Mouse (Mus musculus) heart, postnatal 10 days (tissue): ENCODE data around the gene Hexb. TPM values are rescaled to one million over a fixed set of nuclear protein-coding genes. Genes with fewer than 3 reads are reported as not detected.

Source experiments
- DNase-seq, 2 experiments: peaks; one replicate each; pipeline ENCODE4 v3.0.0; 2021
- intact Hi-C: fragments of 180-260 bp; cut with DNase I; formaldehyde crosslinking; loops from one replicate; pipeline ENCODE4 v1.15.1; 2025
- total RNA-seq, 2 experiments: library from RNA; stranded (reverse); gene quantifications; 2 replicates each; pipeline ENCODE4 v1.2.3; 2021

Gene Hexb
- 10 to 100 TPM; 24.3 to 29.8 TPM for total RNA-seq

DNA sequence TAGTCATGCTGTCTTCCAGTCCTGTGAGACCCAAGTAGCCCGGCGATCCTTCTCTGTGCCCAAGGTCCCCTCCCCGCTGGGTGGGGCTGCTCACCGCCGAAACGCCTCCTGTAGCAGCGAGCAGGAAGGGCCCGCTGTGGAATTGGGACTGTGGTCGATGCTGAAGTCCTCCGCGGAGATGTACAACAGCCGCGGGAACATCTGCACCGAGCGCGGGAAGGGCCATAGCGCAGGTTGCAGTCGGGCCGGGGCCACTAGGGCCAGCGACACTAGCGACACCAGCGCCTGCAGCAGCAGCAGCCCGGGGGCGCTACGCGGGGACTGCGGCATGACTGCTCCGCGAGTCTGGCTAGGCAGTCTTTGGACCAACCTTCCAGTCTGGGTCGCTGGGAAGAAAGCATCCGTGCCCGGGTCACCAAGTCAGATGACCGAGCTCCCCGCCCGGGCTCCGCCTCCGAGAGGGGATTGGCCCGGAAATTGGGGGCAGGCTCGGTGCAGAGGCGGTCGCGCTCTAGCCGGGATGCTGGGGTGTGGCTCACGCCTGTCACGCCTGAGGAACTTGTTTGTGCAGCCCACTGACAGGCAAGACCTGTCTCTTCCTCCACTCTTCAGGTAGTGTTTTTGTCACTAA lies at the start of gene Hexb:
Gene Hexb (minus strand): TSS at position 426 of the 631 bp plus-strand sequence.
- DNase-seq: peak; percentile 95 to 96
- intact Hi-C loops: no loop called here

DNA sequence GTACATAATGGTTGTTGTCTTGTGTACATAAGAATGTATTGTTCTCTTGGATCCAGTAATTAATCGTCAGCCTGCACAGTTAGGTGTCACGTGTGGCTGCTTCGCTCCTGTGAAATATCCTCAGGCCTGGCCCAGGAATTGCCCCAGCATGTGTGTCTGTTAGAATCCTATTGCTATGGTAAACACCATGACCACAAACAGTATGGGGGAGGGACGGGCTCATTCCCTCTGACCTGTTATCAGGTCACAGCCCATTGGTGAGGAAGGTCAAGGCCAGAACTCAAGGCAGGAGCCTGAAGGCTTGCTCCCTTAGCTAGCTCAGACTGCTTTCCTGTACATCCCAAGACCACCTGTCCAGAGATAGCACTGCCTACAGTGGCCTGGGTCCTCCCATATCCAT lies 49.6 kb upstream of the Hexb start:
- no peak for DNase-seq
- intact Hi-C loops: no loop called here

GRCm38 (mm10) chr13:97246217-97246616 lies 48.1 kb upstream of the Hexb start:
- no peak for DNase-seq
- intact Hi-C loops: no loop called here

GRCm38 (mm10) chr13:97245157-97245556 lies 47.0 kb upstream of the Hexb start:
- intact Hi-C loops: no loop called here
- DNase-seq: no peak

DNA sequence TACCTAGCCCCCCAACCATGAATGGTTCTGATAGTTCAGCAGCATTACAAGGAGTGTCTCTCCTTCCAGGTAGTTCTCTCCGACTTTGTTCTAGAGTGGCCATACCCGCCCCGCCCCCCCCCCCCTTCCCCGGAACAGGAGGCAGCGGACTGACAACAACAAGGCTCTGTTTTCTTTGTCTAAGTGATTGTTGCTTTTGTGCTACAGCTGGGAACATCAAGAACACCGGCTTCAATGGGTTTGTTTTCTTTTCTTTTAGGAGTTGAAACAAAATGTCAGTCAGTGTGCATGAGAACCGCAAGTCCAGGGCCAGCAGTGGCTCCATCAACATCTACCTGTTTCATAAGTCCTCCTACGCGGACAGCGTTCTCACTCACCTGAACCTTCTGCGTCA lies 46.6 kb upstream of the Hexb start:
- intact Hi-C loops: loop anchor here (5.0 kb wide), 5 partner anchors 68 to 613 kb away; no protein-coding TSS in a partner anchor
- DNase-seq: no peak

GRCm38 (mm10) chr13:97243962-97244711 lies 46.0 kb upstream of the Hexb start:
- intact Hi-C loops: loop anchor here (2.0 to 5.0 kb wide), 6 partner anchors 68 to 613 kb away; no protein-coding TSS in a partner anchor

GRCm38 (mm10) chr13:97242716-97243115 lies 44.6 kb upstream of the Hexb start:
- intact Hi-C loops: loop anchor here (2.0 to 5.0 kb wide), 6 partner anchors 70 to 615 kb away; no protein-coding TSS in a partner anchor
- peak in 1 of 2 experiments; percentile 44 for DNase-seq

More at GRCm38 (mm10) chr13:97243962-97244711, 46.0 kb upstream of the Hexb start:
- DNase-seq: no peak

GRCm38 (mm10) chr13:97241787-97242280 lies 43.7 kb upstream of the Hexb start:
- intact Hi-C loops: loop anchor here (2.0 to 5.0 kb wide), 7 partner anchors 53 to 615 kb away; no protein-coding TSS in a partner anchor
- peak in 1 of 2 experiments; percentile 40 for DNase-seq

DNA sequence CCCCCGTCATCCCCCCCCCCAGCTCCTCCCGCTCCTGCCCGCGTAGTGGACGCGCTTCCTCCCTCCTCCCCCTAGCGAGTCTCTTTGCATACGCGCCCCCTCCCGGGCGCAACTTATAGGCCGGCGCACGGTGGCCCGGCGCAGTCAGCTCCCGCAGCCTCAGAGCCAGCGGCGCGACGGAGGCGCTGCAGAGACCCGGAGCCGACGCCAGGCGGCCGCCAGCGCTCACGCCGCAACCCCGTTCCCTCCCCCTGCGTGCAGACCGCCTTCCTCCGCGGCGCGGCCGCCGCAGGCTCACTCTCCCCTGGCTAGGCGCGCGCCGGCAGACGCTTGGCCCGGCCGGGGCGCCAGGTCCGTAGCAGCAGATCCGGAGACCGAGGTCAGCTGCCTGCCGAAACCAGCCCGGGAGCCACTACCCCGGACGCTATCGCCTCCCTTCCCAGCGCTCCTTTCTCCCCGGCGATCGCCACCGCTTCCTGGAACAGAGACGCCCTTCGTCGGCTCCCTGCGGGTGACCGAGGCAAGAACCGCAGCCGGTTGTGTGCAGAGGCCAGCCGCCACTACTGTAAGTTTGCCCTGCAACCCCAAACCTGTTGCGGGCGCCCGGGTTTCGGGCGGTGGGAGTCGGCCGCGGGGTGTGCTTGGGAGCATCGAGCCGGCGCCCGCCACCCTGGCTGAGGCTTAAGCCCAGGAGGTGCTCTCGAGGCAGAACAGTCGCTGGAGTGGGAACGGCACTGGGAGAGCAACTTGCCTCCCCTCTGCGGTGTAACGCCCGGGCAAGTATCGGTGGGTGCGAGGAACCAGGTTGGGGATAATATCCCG lies 43.0 kb upstream of the Hexb start, which contains the start of gene Enc1:
Gene Enc1 (plus strand): TSS at position 141 of the 822 bp plus-strand sequence.
- intact Hi-C loops: loop anchor here (2.0 to 5.0 kb wide), 6 partner anchors 54 to 616 kb away; no protein-coding TSS in a partner anchor
- DNase-seq: peak; percentile 91 to 95

DNA sequence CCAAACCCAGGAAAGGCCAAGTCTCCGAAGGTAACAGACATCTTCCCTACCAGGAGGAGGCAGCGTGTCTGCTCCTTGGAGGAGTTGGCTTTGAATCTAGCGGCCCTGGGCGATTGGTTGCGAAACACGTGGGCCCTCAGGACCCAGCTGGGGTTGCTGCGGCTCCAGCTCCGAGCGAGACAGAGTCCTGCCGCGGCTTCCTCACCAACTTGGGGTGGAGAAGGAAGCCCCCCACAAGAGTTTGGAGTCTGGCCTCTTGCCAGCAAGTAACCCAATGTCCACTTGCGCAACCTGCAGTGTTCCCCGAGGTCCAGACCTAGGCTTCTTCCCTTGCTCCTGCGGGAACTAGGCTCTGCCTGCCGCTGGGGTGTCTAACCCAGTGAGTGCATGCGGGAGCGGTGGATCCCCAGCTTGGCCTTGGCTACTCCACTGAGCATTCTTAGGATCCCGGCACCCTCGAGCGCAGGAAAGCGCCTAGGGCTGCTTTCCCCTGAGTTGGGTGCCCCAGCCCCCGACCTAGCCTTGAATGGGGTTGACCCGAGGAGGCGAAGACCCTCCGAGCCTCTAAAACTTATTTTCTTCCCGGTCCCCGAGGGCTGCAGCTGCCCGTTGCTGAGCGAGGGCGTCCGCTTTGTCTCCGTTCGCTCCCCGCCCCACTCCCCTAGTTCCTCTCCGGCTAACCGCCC lies 42.3 kb upstream of the Hexb start:
- peak; percentile 81 to 84 for DNase-seq
- intact Hi-C loops: loop anchor here (2.0 to 5.0 kb wide), 6 partner anchors 54 to 617 kb away; no protein-coding TSS in a partner anchor

GRCm38 (mm10) chr13:97239343-97240180 lies 41.4 kb upstream of the Hexb start:
- peak; percentile 68 for DNase-seq
- intact Hi-C loops: loop anchor here (1.0 to 10.0 kb wide), 9 partner anchors 55 to 1005 kb away; no protein-coding TSS in a partner anchor

GRCm38 (mm10) chr13:97238181-97238981 lies 40.2 kb upstream of the Hexb start:
- intact Hi-C loops: loop anchor here (5.0 to 10.0 kb wide), 2 partner anchors 364 to 1006 kb away; no protein-coding TSS in a partner anchor

GRCm38 (mm10) chr13:97237700-97238099 lies 39.5 kb upstream of the Hexb start:
- intact Hi-C loops: loop anchor here (5.0 to 10.0 kb wide), 2 partner anchors 365 to 1007 kb away; no protein-coding TSS in a partner anchor
- DNase-seq: no peak

More at GRCm38 (mm10) chr13:97238181-97238981, 40.2 kb upstream of the Hexb start:
- no peak for DNase-seq

DNA sequence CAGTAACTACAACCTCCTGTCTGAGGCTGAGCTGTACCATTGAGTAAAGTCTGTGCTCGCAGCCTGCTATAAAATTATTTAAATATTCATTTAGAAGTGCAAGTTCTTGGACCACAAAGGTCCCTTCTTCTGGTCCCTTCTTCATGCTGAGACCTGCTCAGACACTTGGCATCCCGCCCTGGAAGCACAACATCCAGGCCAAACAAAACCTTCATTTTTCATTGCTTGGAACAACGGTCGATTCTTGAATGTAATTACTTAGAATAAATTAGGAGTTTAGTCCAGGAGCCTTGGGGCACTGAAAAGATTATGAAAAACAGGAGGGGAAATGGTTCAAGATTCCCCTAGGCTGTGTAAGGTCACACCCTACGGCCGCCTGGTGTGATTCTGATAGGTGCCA lies 37.8 kb upstream of the Hexb start:
- intact Hi-C loops: loop anchor here (1.0 to 10.0 kb wide), 3 partner anchors 366 to 1009 kb away; no protein-coding TSS in a partner anchor
- DNase-seq: no peak

DNA sequence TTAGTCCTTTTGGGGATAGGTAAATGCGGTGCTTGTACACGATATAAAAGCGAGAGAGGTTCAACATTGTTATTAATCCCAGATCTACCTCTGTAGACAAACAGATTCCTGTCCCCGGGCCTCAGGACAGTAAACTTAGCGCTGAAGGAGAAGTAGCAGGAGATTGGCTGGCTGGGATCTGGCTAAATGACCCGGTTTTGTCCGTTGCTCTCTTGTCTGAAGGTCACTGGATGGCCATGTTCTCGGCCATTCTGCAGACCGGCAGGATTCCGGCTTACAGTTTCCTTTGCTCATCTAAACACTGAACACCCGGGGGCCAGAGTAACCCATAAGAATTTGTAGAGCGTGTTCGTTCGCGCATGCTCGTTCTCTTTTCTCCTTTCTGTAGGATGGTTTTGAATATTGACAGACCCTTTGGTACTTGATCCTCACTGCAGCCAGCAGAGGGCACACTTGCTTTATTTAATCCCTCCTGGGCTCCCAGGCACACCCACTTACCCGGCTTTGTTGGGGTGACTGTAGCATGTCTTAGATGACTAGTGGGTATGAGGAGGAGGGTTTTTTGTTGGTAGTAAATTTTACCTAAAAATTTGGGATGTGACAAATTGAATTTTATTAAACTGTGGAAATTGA lies 36.7 kb upstream of the Hexb start:
- peak; percentile 85 to 92 for DNase-seq
- intact Hi-C loops: loop anchor here (1.0 to 10.0 kb wide), 3 partner anchors 367 to 1010 kb away; no protein-coding TSS in a partner anchor

- intact Hi-C loops: loop anchor here (10.0 kb wide), 1 partner anchor 1012 kb away; no protein-coding TSS in a partner anchor
- DNase-seq: no peak
These were observed 34.9 kb upstream of the Hexb start for GRCm38 (mm10) chr13:97233092-97233491.

- no peak for DNase-seq
These were observed 31.9 kb upstream of the Hexb start for GRCm38 (mm10) chr13:97230101-97230500.

More at GRCm38 (mm10) chr13:97230101-97230500, 31.9 kb upstream of the Hexb start:
- intact Hi-C loops: loop anchor here (10.0 kb wide), 1 partner anchor 1015 kb away; no protein-coding TSS in a partner anchor
